Mouse (Mus musculus) brain, embryonic 14.5 days (tissue): ENCODE measurements around the gene Nlrc5.

Source experiments
- CTCF ChIP-seq: fragments of 200-500 bp; IDR thresholded peaks from 2 replicates; pipeline ENCODE4 v1.5.1; 2012; ENCODE audit warnings: inconsistent platforms, mild to moderate bottlenecking, moderate library complexity, borderline replicate concordance; ENCODE audit not compliant: insufficient read depth, insufficient read length; ENCODE audit errors: extremely low read depth
- POLR2A ChIP-seq: fragments of 200-500 bp; IDR thresholded peaks from 2 replicates; pipeline ENCODE4 v1.6.1; 2012; ENCODE audit warnings: mild to moderate bottlenecking, inconsistent platforms, borderline replicate concordance; ENCODE audit not compliant: poor library complexity, insufficient read depth, insufficient read length, severe bottlenecking; ENCODE audit errors: extremely low read depth

- no peak for TF ChIP-seq CTCF
- TF ChIP-seq POLR2A: no peak
Measured at GRCm38 (mm10) chr8:94532000-94532399, 97.8 kb downstream of the Nlrc5 start.
